Mouse (Mus musculus) MEL (cell line): Measurements from ENCODE around the gene Mok. TPM values are rescaled to one million over a fixed set of nuclear protein-coding genes. Genes with fewer than 3 reads are reported as not detected.

Experiments used
- DNase-seq: peaks from one replicate; pipeline ENCODE4 v3.0.0; 2011; ENCODE audit warnings: low read depth, low spot score
- H3K27ac ChIP-seq: 2 replicates; pipeline ENCODE4 v1.5.1; 2012; ENCODE audit warnings: low read depth, mild to moderate bottlenecking, control low read depth, low read length, moderate library complexity; ENCODE audit not compliant: control insufficient read depth
- H3K27me3 ChIP-seq, 2 experiments: fragments of 150-350 bp in 1 of 2; sonication (generic) in 1 of 2; 2 replicates each; pipeline ENCODE4 v1.6.1; 2012; ENCODE audit warnings: low read length in 2 of 2, mild to moderate bottlenecking in 2 of 2, improper control_type of control experiment in 1 of 2, moderate library complexity in 1 of 2; ENCODE audit not compliant: insufficient read depth in 2 of 2, control insufficient read depth in 1 of 2
- H3K36me3 ChIP-seq, 2 experiments: 2 replicates each; pipeline ENCODE4 v1.6.1; 2012 to 2014; ENCODE audit warnings: low read length in 2 of 2, improper control_type of control experiment in 1 of 2, inconsistent platforms in 1 of 2, mild to moderate bottlenecking in 1 of 2; ENCODE audit not compliant: insufficient read depth in 2 of 2, control insufficient read depth in 1 of 2
- H3K4me1 ChIP-seq, 2 experiments: fragments of 150-350 bp in 1 of 2; sonication (generic) in 1 of 2; 2 replicates each; pipeline ENCODE4 v1.6.1; 2012; ENCODE audit warnings: low read length in 2 of 2, improper control_type of control experiment in 1 of 2, mild to moderate bottlenecking in 1 of 2; ENCODE audit not compliant: insufficient read depth in 2 of 2, control insufficient read depth in 1 of 2
- H3K4me3 ChIP-seq, 2 experiments: fragments of 150-350 bp in 1 of 2; sonication (generic) in 1 of 2; 2 replicates each; pipeline ENCODE4 v1.5.1; 2012; ENCODE audit warnings: low read depth in 2 of 2, low read length in 2 of 2, mild to moderate bottlenecking in 2 of 2, moderate library complexity in 2 of 2, control low read depth in 1 of 2, improper control_type of control experiment in 1 of 2; ENCODE audit not compliant: control insufficient read depth in 1 of 2, insufficient read depth in 1 of 2
- H3K79me2 ChIP-seq: 2 replicates; pipeline ENCODE4 v1.6.1; 2012; ENCODE audit warnings: mild to moderate bottlenecking, low read length, moderate library complexity; ENCODE audit not compliant: control insufficient read depth, poor library complexity, insufficient read depth
- H3K9ac ChIP-seq: 2 replicates; pipeline ENCODE4 v1.6.1; 2012; ENCODE audit warnings: low read depth, mild to moderate bottlenecking, control low read depth, low read length, moderate library complexity; ENCODE audit not compliant: control insufficient read depth, poor library complexity, severe bottlenecking
- H3K9me3 ChIP-seq: fragments of 150-350 bp; sonication (generic); replicated peaks from 2 replicates; pipeline ENCODE4 v1.6.1; 2012; ENCODE audit warnings: mild to moderate bottlenecking, low read length, improper control_type of control experiment, moderate library complexity; ENCODE audit not compliant: insufficient read depth
- CHD2 ChIP-seq: IDR thresholded peaks from 2 replicates; pipeline ENCODE4 v1.6.1; 2011; ENCODE audit warnings: low read length, improper control_type of control experiment
- CTCF ChIP-seq, 3 experiments: IDR thresholded peaks in 2 of 3; conservative IDR thresholded peaks in 1 of 3; 2 replicates each; pipeline ENCODE4 v1.5.1; 2011 to 2012; ENCODE audit warnings: low read length in 3 of 3, low read depth in 2 of 3, mild to moderate bottlenecking in 2 of 3, improper control_type of control experiment in 1 of 3, inconsistent platforms in 1 of 3, mixed read lengths in 1 of 3, moderate library complexity in 1 of 3; ENCODE audit not compliant: control insufficient read depth in 1 of 3, insufficient read depth in 1 of 3, poor library complexity in 1 of 3, severe bottlenecking in 1 of 3
- E2F4 ChIP-seq: IDR thresholded peaks from 2 replicates; pipeline ENCODE4 v1.6.1; 2011; ENCODE audit warnings: low read depth, low read length, improper control_type of control experiment, borderline replicate concordance
- EP300 ChIP-seq, 2 experiments: IDR thresholded peaks; 2 replicates each; pipeline ENCODE4 v1.6.1; 2011; ENCODE audit warnings: improper control_type of control experiment in 2 of 2, low read length in 2 of 2, low read depth in 1 of 2, mild to moderate bottlenecking in 1 of 2
- GABPA ChIP-seq: IDR thresholded peaks from 2 replicates; pipeline ENCODE4 v1.6.1; 2012; ENCODE audit warnings: low read depth, mild to moderate bottlenecking, inconsistent platforms, low read length, improper control_type of control experiment, moderate library complexity
- HCFC1 ChIP-seq: IDR thresholded peaks from 2 replicates; pipeline ENCODE4 v1.6.1; 2012; ENCODE audit warnings: low read depth, mild to moderate bottlenecking, inconsistent platforms, low read length, improper control_type of control experiment, moderate library complexity
- KAT2A ChIP-seq: conservative IDR thresholded peaks from 2 replicates; pipeline ENCODE4 v1.6.1; 2012; ENCODE audit warnings: low read depth, low read length, improper control_type of control experiment, inconsistent platforms
- MAFK ChIP-seq: IDR thresholded peaks from 2 replicates; pipeline ENCODE4 v1.6.1; 2011; ENCODE audit warnings: low read depth, mild to moderate bottlenecking, low read length, improper control_type of control experiment, borderline replicate concordance
- MXI1 ChIP-seq: IDR thresholded peaks from 2 replicates; pipeline ENCODE4 v1.6.1; 2011; ENCODE audit warnings: mild to moderate bottlenecking, low read depth, low read length, improper control_type of control experiment
- MYC ChIP-seq: IDR thresholded peaks from 2 replicates; pipeline ENCODE4 v1.6.1; 2011; ENCODE audit warnings: low read depth, mild to moderate bottlenecking, low read length, improper control_type of control experiment, moderate library complexity
- NELFE ChIP-seq: IDR thresholded peaks from 2 replicates; pipeline ENCODE4 v1.6.1; 2011; ENCODE audit warnings: low read depth, low read length, improper control_type of control experiment
- NRF1 ChIP-seq: IDR thresholded peaks from 2 replicates; pipeline ENCODE4 v1.6.1; 2014; ENCODE audit warnings: low read depth, mild to moderate bottlenecking, inconsistent platforms, low read length, improper control_type of control experiment, moderate library complexity; ENCODE audit not compliant: poor library complexity, insufficient read depth, severe bottlenecking
- POLR2AphosphoS5 ChIP-seq: IDR thresholded peaks from 2 replicates; pipeline ENCODE4 v1.6.1; 2012; ENCODE audit warnings: low read depth, borderline replicate concordance, mild to moderate bottlenecking, inconsistent platforms, low read length, moderate library complexity, mixed read lengths
- RAD21 ChIP-seq: IDR thresholded peaks from 2 replicates; pipeline ENCODE4 v1.6.1; 2011; ENCODE audit warnings: mild to moderate bottlenecking, low read depth, low read length, improper control_type of control experiment
- RCOR1 ChIP-seq: IDR thresholded peaks from 2 replicates; pipeline ENCODE4 v1.6.1; 2012; ENCODE audit warnings: low read depth, mild to moderate bottlenecking, inconsistent platforms, low read length, improper control_type of control experiment
- SMC3 ChIP-seq: IDR thresholded peaks from 2 replicates; pipeline ENCODE4 v1.6.1; 2011; ENCODE audit warnings: low read depth, low read length, improper control_type of control experiment
- TAL1 ChIP-seq: IDR thresholded peaks from 2 replicates; pipeline ENCODE4 v1.6.1; 2012; ENCODE audit warnings: mild to moderate bottlenecking, inconsistent platforms, low read length, moderate library complexity, mixed read lengths
- UBTF ChIP-seq: IDR thresholded peaks from 2 replicates; pipeline ENCODE4 v1.6.1; 2012; ENCODE audit warnings: low read depth, mild to moderate bottlenecking, inconsistent platforms, low read length, improper control_type of control experiment, moderate library complexity, borderline replicate concordance; ENCODE audit not compliant: insufficient read depth
- USF1 ChIP-seq: IDR thresholded peaks from 2 replicates; pipeline ENCODE4 v1.6.1; 2014; ENCODE audit warnings: low read depth, mild to moderate bottlenecking, inconsistent platforms, low read length, improper control_type of control experiment, moderate library complexity
- ZC3H11A ChIP-seq: IDR thresholded peaks from 2 replicates; pipeline ENCODE4 v1.6.1; 2012; ENCODE audit warnings: low read depth, mild to moderate bottlenecking, inconsistent platforms, low read length, improper control_type of control experiment
- ZKSCAN1 ChIP-seq: IDR thresholded peaks from 2 replicates; pipeline ENCODE4 v1.6.1; 2012; ENCODE audit warnings: low read depth, mild to moderate bottlenecking, inconsistent platforms, low read length, improper control_type of control experiment, moderate library complexity
- ZMIZ1 ChIP-seq: IDR thresholded peaks from 2 replicates; pipeline ENCODE4 v1.6.1; 2012; ENCODE audit warnings: low read depth, mild to moderate bottlenecking, inconsistent platforms, low read length, improper control_type of control experiment, moderate library complexity
- ZNF384 ChIP-seq: IDR thresholded peaks from 2 replicates; pipeline ENCODE4 v1.6.1; 2012; ENCODE audit warnings: low read depth, mild to moderate bottlenecking, inconsistent platforms, low read length, improper control_type of control experiment
- polyA plus RNA-seq, 2 experiments: library from polyadenylated mRNA; stranded (reverse) in 1 of 2; unstranded in 1 of 2; fragments of >175 nt in 1 of 2; fragments of >200 nt in 1 of 2; gene quantifications; 2 replicates each; pipeline versions ENCODE4 v1.2.1 to v1.2.4; 2012; ENCODE audit warnings: low replicate concordance in 2 of 2, low read depth in 1 of 2; ENCODE audit not compliant: insufficient read length in 2 of 2, insufficient read depth in 1 of 2, missing spikeins in 1 of 2
- total RNA-seq: library from RNA; depleted of rRNA; stranded (reverse); fragments of 300-350 nt; gene quantifications from 2 replicates; pipeline ENCODE4 v1.2.3, GENCODE M21; 2012

The Mok gene
- total and polyA plus RNA-seq, 3 experiments = 0.39 to 1.6 TPM; not detected in 1

DNA sequence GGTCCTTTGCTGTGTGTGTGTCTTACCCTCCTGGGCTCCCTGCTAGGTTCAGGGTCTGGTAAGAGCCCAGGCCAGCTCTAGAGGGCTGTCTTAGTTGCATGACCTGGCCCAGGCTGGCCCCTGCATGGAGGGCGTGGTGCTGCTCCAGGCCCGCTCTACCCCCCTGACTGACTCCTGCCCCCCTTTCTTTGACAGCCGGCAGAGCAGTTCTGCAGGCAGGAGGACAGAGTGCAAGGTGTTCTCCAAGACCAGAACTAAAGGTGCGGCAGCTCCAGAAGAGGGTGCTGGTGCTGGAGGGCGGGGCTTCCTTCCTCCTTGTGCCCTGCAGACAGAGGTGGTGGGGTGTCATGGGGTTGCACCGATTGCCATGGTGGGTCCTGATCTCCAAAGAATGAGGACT lies 44.0 kb downstream of the Mok start:
- TF ChIP-seq UBTF = no peak
- TF ChIP-seq TAL1 = no peak
- no peak for TF ChIP-seq SMC3
- no peak for TF ChIP-seq RCOR1
- TF ChIP-seq HCFC1 = no peak
- no peak for TF ChIP-seq NRF1
- Histone ChIP-seq H3K4me3 (no peak overlapping the region), H3K79me2 (no peaks in the 10 kb centered on the region), H3K9me3 (no peaks in the 10 kb centered on the region), H3K4me1 (no peaks in the 10 kb centered on the region), H3K9ac (no peak overlapping the region), H3K27ac (no peak overlapping the region), H3K27me3 (no peaks in the 10 kb centered on the region), H3K36me3 (no peaks in the 10 kb centered on the region; a peak in 1 of 4 replicates)
- no peak for DNase-seq

DNA sequence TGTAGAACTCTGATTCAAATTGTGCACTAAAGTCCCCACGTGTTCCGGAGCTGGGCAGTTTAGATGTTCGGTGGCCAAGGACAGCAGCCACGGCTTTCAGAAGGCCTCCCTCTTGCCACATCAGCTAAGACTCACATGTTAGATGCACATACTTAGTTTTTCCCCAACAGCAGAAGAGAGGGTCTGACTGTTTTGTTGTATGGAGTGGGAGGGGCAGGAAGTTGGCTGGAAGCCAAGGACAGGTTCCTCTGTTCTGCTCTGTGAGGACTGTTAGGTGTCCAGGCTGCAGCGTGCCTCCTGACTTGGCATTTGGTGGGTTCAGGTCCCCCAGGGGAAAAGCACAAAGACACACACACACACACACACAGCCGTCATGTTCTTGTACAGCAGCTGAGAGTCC lies 45.7 kb downstream of the Mok start:
- Histone ChIP-seq H3K27me3 (no peaks in the 10 kb centered on the region), H3K79me2 (no peaks in the 10 kb centered on the region), H3K27ac (no peak overlapping the region), H3K36me3 (no peaks in the 10 kb centered on the region; a peak in 1 of 4 replicates), H3K4me1 (no peaks in the 10 kb centered on the region), H3K9me3 (no peaks in the 10 kb centered on the region), H3K4me3 (no peak overlapping the region), H3K9ac (no peak overlapping the region)
- TF ChIP-seq ZNF384 = no peak
- no peak for TF ChIP-seq NELFE
- no peak for TF ChIP-seq TAL1
- TF ChIP-seq MAFK = no peak
- TF ChIP-seq UBTF = no peak
- DNase-seq = peak; percentile 61

DNA sequence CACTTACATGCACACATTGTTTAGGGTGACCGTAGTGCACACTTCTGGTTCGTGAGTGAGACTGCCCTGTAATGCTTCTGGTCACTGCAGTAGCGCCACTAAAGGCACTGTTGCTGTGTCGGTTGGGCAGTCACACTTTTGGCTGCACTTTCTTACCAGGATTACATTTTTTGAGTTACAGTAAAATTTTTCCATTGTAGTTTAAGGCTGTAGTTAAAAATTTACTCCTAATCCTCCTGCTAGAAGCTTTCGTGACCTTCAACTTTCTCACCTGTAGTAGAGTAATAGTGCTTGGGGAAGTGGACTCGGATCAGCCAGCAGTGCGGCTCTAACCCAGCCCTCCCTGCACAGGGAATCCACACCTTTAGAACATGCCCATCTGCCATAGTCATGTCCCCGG lies 49.7 kb downstream of the Mok start:
- Histone ChIP-seq H3K9me3 (no peaks in the 10 kb centered on the region), H3K27ac (no peak overlapping the region), H3K79me2 (no peaks in the 10 kb centered on the region), H3K27me3 (no peaks in the 10 kb centered on the region), H3K36me3 (no peaks in the 10 kb centered on the region; a peak in 1 of 4 replicates), H3K4me1 (no peaks in the 10 kb centered on the region), H3K9ac (no peak overlapping the region), H3K4me3 (no peak overlapping the region)
- TF ChIP-seq NELFE = no peak
- no peak for TF ChIP-seq SMC3
- no peak for TF ChIP-seq ZC3H11A
- TF ChIP-seq EP300 (IDR thresholded peaks at IDR 0.05; ENCODE audit: low read depth in 1 of 2, low read length in 2 of 2) = no peak
- no peak for TF ChIP-seq ZKSCAN1
- no peak for TF ChIP-seq RAD21
- TF ChIP-seq NRF1 = no peak
- no peak for TF ChIP-seq KAT2A
- no peak for TF ChIP-seq GABPA
- no peak for TF ChIP-seq E2F4
- TF ChIP-seq MXI1 = no peak
- no peak for TF ChIP-seq ZMIZ1
- no peak for TF ChIP-seq MAFK
- TF ChIP-seq MYC = no peak
- TF ChIP-seq UBTF = no peak
- TF ChIP-seq CTCF (IDR thresholded peaks at IDR 0.05 in 2 of 3, conservative IDR thresholded peaks at IDR 0.05 in 1 of 3; ENCODE audit: control insufficient read depth in 1 of 3, insufficient read depth in 1 of 3, low read depth in 2 of 3, low read length in 3 of 3, poor library complexity in 1 of 3, severe bottlenecking in 1 of 3) = no peak
- no peak for TF ChIP-seq POLR2AphosphoS5
- TF ChIP-seq CHD2 = no peak
- TF ChIP-seq USF1 = no peak
- no peak for DNase-seq
